Mouse (Mus musculus): ENCODE measurements around the gene Cenpm.

- TF ChIP-seq CTCF (IDR thresholded peaks at IDR 0.05; ENCODE audit: low read depth) (peak; percentile 78), EP300 (IDR thresholded peaks at IDR 0.05; ENCODE audit: low read depth) (no peak)
Measured at GRCm38 (mm10) chr15:82294059-82294458, 49.5 kb upstream of the Cenpm start.

Data from liver, postnatal 0 days (tissue).